Mouse (Mus musculus): Measurements from ENCODE around the gene Trim8.

- TF ChIP-seq CTCF (IDR thresholded peaks at IDR 0.05; ENCODE audit: low read depth) (peak; percentile 14; the same call in 1 of the 2 replicates), EP300 (IDR thresholded peaks at IDR 0.05; ENCODE audit: low read depth) (no peak)
These were observed 38.1 kb upstream of the Trim8 start for GRCm38 (mm10) chr19:46463446-46463845.

All from liver, embryonic 14.5 days (tissue).